Mouse (Mus musculus) forebrain, postnatal 0 days (tissue): Measurements from ENCODE around the gene Xpnpep3. TPM values are rescaled to one million over a fixed set of nuclear protein-coding genes. Genes with fewer than 3 reads are reported as not detected.
A peak's percentile ranks its signal among the peaks of the same experiment; 100 is the strongest.

ENCODE experiments used
- ATAC-seq: fragments of 200-750 bp; cut with Nextera tagmentation; 2 replicates; pipeline ENCODE4 v1.8.0; 2017; ENCODE audit warnings: mild to moderate bottlenecking, moderate library complexity
- DNase-seq: peaks from one replicate; pipeline ENCODE4 v3.0.0-alpha.2; 2015
- H3K27ac ChIP-seq: fragments of 300-500 bp; sonication (generic); 2 replicates; pipeline ENCODE4 v1.5.1; 2014; ENCODE audit warnings: low read depth, mild to moderate bottlenecking, antibody characterized with exemption, low read length, moderate library complexity, mixed read lengths
- H3K27me3 ChIP-seq: fragments of 300-500 bp; sonication (generic); 2 replicates; pipeline ENCODE4 v1.6.1; 2014; ENCODE audit warnings: mild to moderate bottlenecking, low read length, mixed read lengths; ENCODE audit not compliant: insufficient read depth
- H3K36me3 ChIP-seq: fragments of 300-500 bp; sonication (generic); 2 replicates; pipeline ENCODE4 v1.6.1; 2014; ENCODE audit warnings: mild to moderate bottlenecking, moderate library complexity; ENCODE audit not compliant: insufficient read depth
- H3K4me1 ChIP-seq: fragments of 300-500 bp; sonication (generic); 2 replicates; pipeline ENCODE4 v1.6.1; 2014; ENCODE audit warnings: antibody characterized with exemption; ENCODE audit not compliant: insufficient read depth
- H3K4me2 ChIP-seq: fragments of 300-500 bp; sonication (generic); 2 replicates; pipeline ENCODE4 v1.6.1; 2014; ENCODE audit warnings: low read depth, mild to moderate bottlenecking, moderate library complexity
- H3K4me3 ChIP-seq: fragments of 300-500 bp; sonication (generic); 2 replicates; pipeline ENCODE4 v1.5.1; 2014; ENCODE audit warnings: low read depth, low read length, mixed read lengths
- H3K9ac ChIP-seq: fragments of 300-500 bp; sonication (generic); 2 replicates; pipeline ENCODE4 v1.6.1; 2014; ENCODE audit warnings: mild to moderate bottlenecking
- H3K9me3 ChIP-seq: fragments of 300-500 bp; sonication (generic); 2 replicates; pipeline ENCODE4 v1.6.1; 2016; ENCODE audit warnings: low read length
- CTCF ChIP-seq: sonication (generic); IDR thresholded peaks from 2 replicates; pipeline ENCODE4 v1.5.1; 2016; ENCODE audit warnings: antibody characterized with exemption, control low read depth, low read depth
- WGBS: fragments of 180-500 bp; shearing (Covaris S2); extraction: QIAGEN DNeasy Blood & Tissue Kit; methylation state at CpG from one replicate; pipeline ENCODE4 v1.1.7; 2014; 5-methylcytosine and 5-hydroxymethylcytosine counted together
- polyA plus RNA-seq: library from polyadenylated mRNA; unstranded; fragments of >200 nt; fragmentation: Nextera tagmentation; extraction: Ambion mirVana; gene quantifications from 2 replicates; pipeline ENCODE4 v1.2.1, GENCODE M21; 2015
- total RNA-seq: library from RNA; depleted of rRNA; stranded (reverse); fragments of >200 nt; gene quantifications from 2 replicates; pipeline ENCODE4 v1.2.3, GENCODE M21; 2014

The Xpnpep3 gene
- total and polyA plus RNA-seq, 2 experiments from 2014 or later, result 7.4 to 8.5 TPM

DNA sequence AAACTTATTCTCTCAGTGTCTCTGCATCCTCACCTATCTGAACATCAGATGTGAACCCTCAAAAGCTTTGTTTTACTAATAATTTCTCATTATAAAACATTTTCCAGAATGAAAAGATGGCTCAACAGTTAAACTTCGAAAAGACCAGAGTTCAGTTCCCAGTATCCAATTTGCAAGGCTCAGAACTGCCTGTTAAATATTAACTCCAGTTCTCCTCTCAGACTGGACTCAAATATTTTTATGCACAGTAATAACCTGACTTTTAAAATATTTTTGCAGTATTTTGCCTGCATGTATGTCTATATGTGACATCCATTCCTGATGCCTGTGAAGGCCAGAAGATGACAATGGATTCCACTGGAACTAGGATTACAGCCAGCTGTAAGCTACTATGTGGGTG is 31.3 kb upstream of the Xpnpep3 start:
- Histone ChIP-seq H3K9me3 (no peaks in the 10 kb centered on the region), H3K4me1 (no peaks in the 10 kb centered on the region), H3K27me3 (no peaks in the 10 kb centered on the region), H3K4me3 (no peak overlapping the region), H3K9ac (no peak overlapping the region), H3K4me2 (no peak overlapping the region), H3K27ac (no peak overlapping the region), H3K36me3 (peaks cover 78% of the 10 kb centered on the region)
- 98% methylated on average over 1 of the region's 1 CpGs for WGBS
- TF ChIP-seq CTCF, result no peak
- DNase-seq (no peak), ATAC-seq (no peak)

DNA sequence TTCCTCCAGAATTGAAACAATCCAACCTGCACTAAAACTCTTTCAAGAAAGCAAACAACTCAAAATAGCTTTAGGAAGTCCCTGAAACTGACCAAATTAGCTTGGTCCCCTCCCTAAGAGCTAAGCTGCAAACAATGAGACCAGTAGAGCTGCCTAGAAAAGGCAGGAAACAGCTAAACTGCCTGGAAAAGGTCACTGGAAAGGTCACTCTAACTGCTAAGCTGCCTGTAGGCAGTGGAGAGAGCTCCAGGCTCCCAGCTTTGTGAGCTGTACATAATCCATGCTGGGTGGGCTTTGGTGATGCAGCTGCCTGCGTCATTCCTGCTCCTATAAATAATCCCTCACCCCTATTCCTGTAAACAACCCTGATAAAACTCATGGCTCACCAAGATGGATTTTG is 29.6 kb upstream of the Xpnpep3 start:
- Histone ChIP-seq H3K36me3 (peaks cover 79% of the 10 kb centered on the region), H3K9me3 (no peaks in the 10 kb centered on the region)
- 47% methylated on average over 1 of the region's 1 CpGs for WGBS

DNA sequence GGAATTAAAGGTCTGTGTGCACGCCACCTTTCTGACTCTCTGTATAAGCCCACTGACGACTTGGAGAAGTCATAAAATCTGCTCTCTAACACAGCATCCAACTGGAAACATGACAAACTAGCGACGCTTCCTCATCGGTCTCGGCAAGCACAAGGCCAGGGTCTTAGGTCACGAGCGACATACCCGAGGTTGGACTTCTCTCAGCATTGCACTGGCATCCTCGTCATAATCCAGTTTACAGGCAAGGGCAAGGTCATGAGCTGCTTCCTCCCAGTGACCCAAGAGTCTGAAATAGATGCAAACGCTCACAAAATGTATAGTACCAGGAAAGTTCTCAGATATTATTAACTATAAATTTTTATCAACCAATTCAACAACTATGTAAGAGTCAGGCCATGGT is 25.3 kb upstream of the Xpnpep3 start:
- no peaks in the 10 kb centered on the region for H3K27me3 ChIP-seq
- no peak overlapping the region for H3K27ac ChIP-seq
- no peak overlapping the region for H3K4me2 ChIP-seq
- no peak overlapping the region for H3K4me3 ChIP-seq
- H3K4me1 ChIP-seq, result no peaks in the 10 kb centered on the region
- no peaks in the 10 kb centered on the region for H3K9me3 ChIP-seq
- H3K36me3 ChIP-seq, result peaks cover 65% of the 10 kb centered on the region
- no peak for TF ChIP-seq CTCF
- WGBS, result 94% methylated on average over 11 of the region's 11 CpGs
- ATAC-seq (no peak), DNase-seq (no peak)
- no peak overlapping the region for H3K9ac ChIP-seq

More for the DNA sequence above, 29.6 kb upstream of the Xpnpep3 start:
- no peak for TF ChIP-seq CTCF
- Histone ChIP-seq H3K4me1 (no peaks in the 10 kb centered on the region), H3K27me3 (no peaks in the 10 kb centered on the region), H3K4me3 (no peak overlapping the region), H3K27ac (no peak overlapping the region), H3K4me2 (no peak overlapping the region), H3K9ac (no peak overlapping the region)
- ATAC-seq, result no peak
- no peak for DNase-seq

DNA sequence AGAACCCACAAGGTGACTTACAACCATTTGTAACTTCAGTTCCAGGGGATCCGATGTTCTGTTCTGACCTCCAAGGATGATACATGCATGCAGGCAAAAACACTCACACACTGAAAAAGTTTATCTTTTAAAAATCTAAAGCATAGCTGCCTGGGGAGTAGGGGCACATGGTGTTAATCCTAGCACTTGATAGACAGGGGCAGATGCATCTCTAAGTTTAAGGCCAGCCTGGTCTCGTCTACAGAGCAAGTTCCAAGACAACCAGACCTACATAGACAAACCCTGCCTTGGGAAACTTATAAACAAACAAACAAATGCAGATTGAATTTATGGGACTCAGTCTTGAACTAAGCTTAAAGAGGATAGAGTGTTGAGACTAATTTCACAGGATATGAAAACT is 21.1 kb upstream of the Xpnpep3 start:
- Histone ChIP-seq H3K4me1 (no peaks in the 10 kb centered on the region), H3K9ac (no peak overlapping the region), H3K4me2 (no peak overlapping the region), H3K9me3 (no peaks in the 10 kb centered on the region), H3K36me3 (peaks cover 59% of the 10 kb centered on the region), H3K27ac (no peak overlapping the region), H3K27me3 (no peaks in the 10 kb centered on the region), H3K4me3 (no peak overlapping the region)
- no peak for DNase-seq
- 89% methylated on average over 2 of the region's 2 CpGs for WGBS
- no peak for ATAC-seq
- no peak for TF ChIP-seq CTCF

DNA sequence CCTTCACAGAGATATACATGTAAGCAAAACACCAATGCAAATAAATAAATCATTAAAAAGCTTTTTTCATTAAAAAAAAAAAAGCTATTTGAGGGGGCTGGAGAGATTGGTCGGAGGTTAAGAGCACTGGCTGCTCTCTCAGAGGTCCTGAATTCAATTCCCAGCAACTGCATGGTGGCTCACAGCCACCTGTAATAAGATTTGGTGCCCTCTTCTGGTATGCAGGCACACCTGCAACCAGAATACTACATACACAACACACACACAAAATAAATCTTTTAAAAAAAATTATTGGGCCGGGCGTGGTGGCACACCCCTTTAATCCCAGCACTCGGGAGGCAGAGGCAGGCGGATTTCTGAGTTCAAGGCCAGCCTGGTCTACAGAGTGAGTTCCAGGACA is 13.6 kb upstream of the Xpnpep3 start:
- peak; percentile 22; the same call in 1 of the 2 replicates for TF ChIP-seq CTCF
- H3K9ac ChIP-seq, result no peak overlapping the region
- no peak overlapping the region for H3K27ac ChIP-seq
- H3K27me3 ChIP-seq, result no peaks in the 10 kb centered on the region
- no peaks in the 10 kb centered on the region for H3K4me1 ChIP-seq
- DNase-seq (no peak), ATAC-seq (no peak)
- 97% methylated on average over 5 of the region's 5 CpGs for WGBS
- no peak overlapping the region for H3K4me2 ChIP-seq
- no peak overlapping the region for H3K4me3 ChIP-seq
- no peaks in the 10 kb centered on the region for H3K9me3 ChIP-seq
- H3K36me3 ChIP-seq, result peaks cover 63% of the 10 kb centered on the region

DNA sequence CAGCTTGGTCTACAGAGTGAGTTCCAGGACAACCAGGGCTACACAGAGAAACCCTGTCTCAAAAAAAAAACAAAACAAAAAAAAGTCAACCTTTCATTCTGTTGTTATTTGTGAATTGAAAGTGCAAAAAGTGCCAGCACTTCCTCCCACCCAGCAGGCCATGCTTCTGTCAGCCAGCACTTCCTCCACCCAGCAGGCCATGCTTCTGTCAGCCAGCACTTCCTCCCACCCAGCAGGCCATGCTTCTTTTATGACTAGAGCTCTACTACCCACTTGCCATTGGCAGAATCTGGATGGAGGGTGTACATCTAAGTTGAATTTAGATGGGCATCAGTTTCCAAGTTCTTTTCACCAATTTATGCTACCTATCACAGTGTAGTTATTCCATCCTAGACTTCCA is 6.9 kb upstream of the Xpnpep3 start:
- H3K4me1 ChIP-seq, result no peaks in the 10 kb centered on the region
- DNase-seq (no peak), ATAC-seq (no peak)
- no peaks in the 10 kb centered on the region for H3K9me3 ChIP-seq
- no peak overlapping the region for H3K4me2 ChIP-seq
- no peak overlapping the region for H3K9ac ChIP-seq
- TF ChIP-seq CTCF, result no peak
- H3K4me3 ChIP-seq, result no peak overlapping the region
- H3K27me3 ChIP-seq, result no peaks in the 10 kb centered on the region
- no peak overlapping the region for H3K27ac ChIP-seq
- peaks cover 10% of the 10 kb centered on the region for H3K36me3 ChIP-seq

DNA sequence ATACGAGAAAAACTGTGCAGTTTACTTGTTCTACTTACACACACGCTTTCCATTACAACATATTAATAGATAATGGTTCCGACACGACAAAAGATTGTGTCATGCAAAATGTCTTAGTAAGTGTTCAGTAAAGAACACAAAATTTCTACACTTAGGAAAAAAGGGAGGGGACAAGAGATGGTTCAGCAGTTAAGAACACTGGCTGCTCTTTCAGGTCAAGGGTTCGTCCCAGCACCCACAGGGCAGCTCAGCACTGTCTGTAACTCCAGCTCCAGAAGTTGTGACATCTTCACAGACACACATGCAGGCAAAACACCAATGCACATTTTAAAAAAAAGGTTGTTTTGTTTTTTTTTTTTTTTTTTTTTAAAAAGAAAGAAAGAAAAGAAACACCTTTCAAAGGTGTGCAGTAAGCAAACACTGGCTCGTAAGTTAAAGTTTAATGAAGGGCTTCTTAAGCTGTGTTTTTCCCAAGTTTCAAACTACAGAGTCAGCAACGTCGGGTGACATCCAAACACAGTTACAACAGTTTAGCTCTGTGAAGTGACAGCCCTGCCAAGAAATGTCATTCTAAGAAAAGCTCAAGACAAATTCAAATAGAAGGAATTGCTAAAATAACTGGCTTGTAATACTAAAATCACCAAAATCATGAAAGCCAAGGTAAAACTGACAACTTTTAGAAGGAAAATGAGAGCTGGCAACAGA is 5.6 kb upstream of the Xpnpep3 start:
- no peak overlapping the region for H3K4me3 ChIP-seq
- H3K36me3 ChIP-seq, result peaks cover 8% of the 10 kb centered on the region; the same call in 1 of the 2 replicates
- no peak overlapping the region for H3K9ac ChIP-seq
- no peaks in the 10 kb centered on the region for H3K9me3 ChIP-seq
- DNase-seq (no peak), ATAC-seq (no peak)
- H3K4me2 ChIP-seq, result no peak overlapping the region
- H3K27ac ChIP-seq, result no peak overlapping the region
- no peak for TF ChIP-seq CTCF
- no peaks in the 10 kb centered on the region for H3K27me3 ChIP-seq
- H3K4me1 ChIP-seq, result peaks cover 6% of the 10 kb centered on the region; the same call in 1 of the 2 replicates
- 79% methylated on average over 8 of the region's 8 CpGs for WGBS
